Mouse (Mus musculus): ENCODE results near the gene Atg5.
"Not testable (repeated sequence)": the region's sequence is repeated elsewhere in the genome, so short reads cannot be mapped to it uniquely, and the experiment has no call there.

Gene Atg5

GRCm38 (mm10) chr10:44316280-44317270 is 48.4 kb downstream of the Atg5 start:
- peak; percentile 44 for DNase-seq

- no peak for DNase-seq
Measured at GRCm38 (mm10) chr10:44322166-44322565, 54.0 kb downstream of the Atg5 start.

- peak; percentile 21 for DNase-seq
Measured at GRCm38 (mm10) chr10:44323070-44323775, 55.1 kb downstream of the Atg5 start.

GRCm38 (mm10) chr10:44323836-44324235 is 55.7 kb downstream of the Atg5 start:
- DNase-seq: no peak

- DNase-seq: no peak
Measured at GRCm38 (mm10) chr10:44325551-44326500, 57.7 kb downstream of the Atg5 start.

- DNase-seq: no peak
Measured at GRCm38 (mm10) chr10:44327057-44327456, 58.9 kb downstream of the Atg5 start.

- DNase-seq: peak; percentile 65
Measured at GRCm38 (mm10) chr10:44328347-44328746, 60.2 kb downstream of the Atg5 start.

- DNase-seq: no peak
Measured at GRCm38 (mm10) chr10:44330717-44331116, 62.6 kb downstream of the Atg5 start.

- DNase-seq: no peak
Measured at GRCm38 (mm10) chr10:44331469-44331868, 63.3 kb downstream of the Atg5 start.

- DNase-seq: not testable (repeated sequence)
Measured at GRCm38 (mm10) chr10:44332656-44333055, 64.5 kb downstream of the Atg5 start.

GRCm38 (mm10) chr10:44336641-44337382 is 68.7 kb downstream of the Atg5 start:
- DNase-seq: not testable (repeated sequence)

- DNase-seq: no peak
Measured at GRCm38 (mm10) chr10:44338571-44338970, 70.4 kb downstream of the Atg5 start.

GRCm38 (mm10) chr10:44339326-44339725 is 71.2 kb downstream of the Atg5 start:
- DNase-seq: no peak

GRCm38 (mm10) chr10:44340928-44341327 is 72.8 kb downstream of the Atg5 start:
- DNase-seq: no peak

GRCm38 (mm10) chr10:44341826-44342521 is 73.8 kb downstream of the Atg5 start:
- no peak for DNase-seq

- DNase-seq: no peak
Measured at GRCm38 (mm10) chr10:44343351-44343750, 75.2 kb downstream of the Atg5 start.

- DNase-seq: no peak
Measured at GRCm38 (mm10) chr10:44347549-44348172, 79.5 kb downstream of the Atg5 start.

- no peak for DNase-seq
Measured at GRCm38 (mm10) chr10:44348474-44349415, 80.6 kb downstream of the Atg5 start.

- DNase-seq: no peak
Measured at GRCm38 (mm10) chr10:44353467-44353866, 85.3 kb downstream of the Atg5 start.

- no peak for DNase-seq
Measured at GRCm38 (mm10) chr10:44354393-44354792, 86.2 kb downstream of the Atg5 start.
